Mouse (Mus musculus): Measurements from ENCODE around the gene Kctd20. TPM values are rescaled to one million over a fixed set of nuclear protein-coding genes. Genes with fewer than 3 reads are reported as not detected.
A peak's percentile ranks its signal among the peaks of the same experiment; 100 is the strongest.

The Kctd20 gene
- polyA plus RNA-seq, 1 experiment: 77.5 TPM

DNA sequence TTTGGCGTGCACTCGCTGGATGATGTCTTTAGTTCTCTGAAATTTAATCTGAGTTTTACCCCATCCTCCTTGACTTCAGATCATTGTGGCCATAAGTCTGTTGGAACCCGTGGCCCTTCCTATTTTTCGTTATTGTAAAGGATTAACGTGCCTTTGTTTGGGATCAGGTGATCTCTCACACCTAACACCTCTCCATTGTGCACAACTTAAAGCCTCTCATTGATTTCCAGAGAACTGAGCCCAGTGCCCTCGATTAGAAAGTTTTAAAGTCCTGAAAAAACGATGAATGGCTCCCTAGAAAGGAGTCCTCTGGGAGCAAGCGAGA is 56.5 kb downstream of the Kctd20 start:
- Histone ChIP-seq H3K4me1 (ENCODE audit: control insufficient read depth, insufficient read depth, low read length) (peaks cover 6% of the 10 kb centered on the region; the same call in 1 of the 2 replicates), H3K4me3 (ENCODE audit: insufficient read depth, low read length) (peak overlapping the region; percentile 25), H3K27ac (ENCODE audit: insufficient read depth, low read length) (peak overlapping the region; percentile 73)
- TF ChIP-seq POLR2A (IDR thresholded peaks at IDR 0.05; ENCODE audit: low read depth, low read length) (no peak), CTCF (IDR thresholded peaks at IDR 0.05; ENCODE audit: borderline replicate concordance, insufficient read depth, low read length) (no peak)

DNA sequence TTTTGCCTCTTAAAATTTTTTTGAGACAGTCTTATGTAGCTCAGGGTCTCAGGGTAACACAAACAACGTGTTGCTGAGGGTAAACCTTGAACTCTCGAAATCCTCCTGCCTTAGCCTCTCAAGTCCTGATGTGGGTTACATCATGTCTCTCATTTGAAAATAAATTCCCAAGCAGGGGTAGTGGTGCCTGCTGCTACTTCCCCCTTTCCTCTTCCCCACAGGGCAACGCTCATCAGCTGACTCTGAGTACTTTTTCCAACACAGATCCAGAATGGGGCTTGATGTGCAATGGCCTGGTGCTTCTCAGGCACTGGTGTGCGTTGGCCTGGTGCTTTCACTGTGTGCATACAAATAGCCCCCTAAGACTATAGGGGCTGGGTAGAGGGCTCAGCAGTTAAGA is 57.4 kb downstream of the Kctd20 start:
- TF ChIP-seq POLR2A (IDR thresholded peaks at IDR 0.05; ENCODE audit: low read depth, low read length) (no peak), CTCF (IDR thresholded peaks at IDR 0.05; ENCODE audit: borderline replicate concordance, insufficient read depth, low read length) (no peak)
- Histone ChIP-seq H3K4me3 (ENCODE audit: insufficient read depth, low read length) (no peak overlapping the region), H3K4me1 (ENCODE audit: control insufficient read depth, insufficient read depth, low read length) (peaks cover 4% of the 10 kb centered on the region; the same call in 1 of the 2 replicates), H3K27ac (ENCODE audit: insufficient read depth, low read length) (no peak overlapping the region)

DNA sequence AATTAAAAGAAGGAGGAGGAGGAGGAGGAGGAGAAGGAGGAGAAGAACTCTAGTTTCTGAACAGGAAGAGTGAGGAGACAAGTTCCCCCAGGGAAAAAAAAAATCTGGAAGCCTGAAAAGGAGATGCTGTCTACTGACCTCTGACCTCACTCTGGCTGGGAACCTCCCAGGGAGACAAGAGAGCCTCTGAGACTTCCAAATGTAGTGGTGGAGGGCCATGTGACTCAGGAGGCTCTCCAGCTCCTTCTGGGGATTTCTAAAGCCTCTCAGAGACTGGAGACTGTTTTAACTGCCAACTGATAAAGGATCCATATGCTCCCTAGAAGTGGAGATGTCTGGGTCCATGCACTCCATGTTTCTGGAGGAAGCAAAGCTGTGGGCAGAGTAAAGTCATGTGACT is 62.5 kb downstream of the Kctd20 start:
- TF ChIP-seq CTCF (IDR thresholded peaks at IDR 0.05; ENCODE audit: borderline replicate concordance, insufficient read depth, low read length) (no peak), POLR2A (IDR thresholded peaks at IDR 0.05; ENCODE audit: low read depth, low read length) (no peak)
- no peak overlapping the region for H3K4me3 ChIP-seq (ENCODE audit: insufficient read depth, low read length)
- H3K27ac ChIP-seq (ENCODE audit: insufficient read depth, low read length): 0 out of 2 replicates have a peak overlapping the region, but pooled peaks have one; percentile 31
- H3K4me1 ChIP-seq (ENCODE audit: control insufficient read depth, insufficient read depth, low read length): peaks cover 4% of the 10 kb centered on the region; the same call in 1 of the 2 replicates

DNA sequence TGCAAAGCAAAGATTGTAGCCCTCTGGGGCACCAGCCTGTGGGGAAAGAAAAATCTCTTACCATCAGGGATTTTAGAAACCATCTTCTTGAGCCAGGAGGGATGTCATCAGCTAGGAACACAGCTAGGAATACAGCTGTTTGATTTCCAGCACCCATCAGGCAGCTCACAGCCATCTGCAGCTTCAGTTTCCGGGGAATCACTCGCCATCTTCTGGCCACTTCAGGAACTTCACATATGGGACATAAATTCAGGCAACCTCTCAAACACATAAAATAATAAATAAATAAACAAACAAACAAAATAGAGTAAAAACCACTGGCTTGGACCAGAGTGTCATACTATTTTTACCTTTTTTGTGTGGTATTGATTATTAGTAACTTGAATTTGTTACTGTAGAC is 63.9 kb downstream of the Kctd20 start:
- Histone ChIP-seq H3K27ac (ENCODE audit: insufficient read depth, low read length) (no peak overlapping the region), H3K4me3 (ENCODE audit: insufficient read depth, low read length) (no peak overlapping the region), H3K4me1 (ENCODE audit: control insufficient read depth, insufficient read depth, low read length) (peaks cover 4% of the 10 kb centered on the region; the same call in 1 of the 2 replicates)
- no peak for TF ChIP-seq CTCF (IDR thresholded peaks at IDR 0.05; ENCODE audit: borderline replicate concordance, insufficient read depth, low read length)
- no peak for TF ChIP-seq POLR2A (IDR thresholded peaks at IDR 0.05; ENCODE audit: low read depth, low read length)

DNA sequence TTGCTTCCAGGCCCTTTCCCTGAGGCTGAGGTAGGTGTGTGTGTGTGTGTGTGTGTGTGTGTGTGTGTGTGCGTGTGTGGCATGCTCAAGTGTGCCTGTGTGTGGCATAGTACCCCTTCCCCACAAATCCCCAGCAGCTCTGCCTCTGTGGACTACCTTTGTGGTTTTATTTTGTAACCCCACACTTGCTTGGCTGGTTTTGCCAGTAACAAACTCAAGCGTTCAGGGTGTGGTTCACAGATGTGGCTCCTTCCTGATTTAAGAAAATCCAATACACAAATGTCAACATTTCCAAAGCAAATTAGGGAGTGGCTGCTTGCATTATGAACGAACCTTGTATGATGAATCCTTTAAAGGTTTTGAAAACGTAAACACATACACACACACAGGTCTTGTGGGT is 65.0 kb downstream of the Kctd20 start:
- Histone ChIP-seq H3K4me1 (ENCODE audit: control insufficient read depth, insufficient read depth, low read length) (peaks cover 4% of the 10 kb centered on the region; the same call in 1 of the 2 replicates), H3K27ac (ENCODE audit: insufficient read depth, low read length) (no peak overlapping the region), H3K4me3 (ENCODE audit: insufficient read depth, low read length) (no peak overlapping the region)
- TF ChIP-seq CTCF (IDR thresholded peaks at IDR 0.05; ENCODE audit: borderline replicate concordance, insufficient read depth, low read length) (no peak), POLR2A (IDR thresholded peaks at IDR 0.05; ENCODE audit: low read depth, low read length) (no peak)

DNA sequence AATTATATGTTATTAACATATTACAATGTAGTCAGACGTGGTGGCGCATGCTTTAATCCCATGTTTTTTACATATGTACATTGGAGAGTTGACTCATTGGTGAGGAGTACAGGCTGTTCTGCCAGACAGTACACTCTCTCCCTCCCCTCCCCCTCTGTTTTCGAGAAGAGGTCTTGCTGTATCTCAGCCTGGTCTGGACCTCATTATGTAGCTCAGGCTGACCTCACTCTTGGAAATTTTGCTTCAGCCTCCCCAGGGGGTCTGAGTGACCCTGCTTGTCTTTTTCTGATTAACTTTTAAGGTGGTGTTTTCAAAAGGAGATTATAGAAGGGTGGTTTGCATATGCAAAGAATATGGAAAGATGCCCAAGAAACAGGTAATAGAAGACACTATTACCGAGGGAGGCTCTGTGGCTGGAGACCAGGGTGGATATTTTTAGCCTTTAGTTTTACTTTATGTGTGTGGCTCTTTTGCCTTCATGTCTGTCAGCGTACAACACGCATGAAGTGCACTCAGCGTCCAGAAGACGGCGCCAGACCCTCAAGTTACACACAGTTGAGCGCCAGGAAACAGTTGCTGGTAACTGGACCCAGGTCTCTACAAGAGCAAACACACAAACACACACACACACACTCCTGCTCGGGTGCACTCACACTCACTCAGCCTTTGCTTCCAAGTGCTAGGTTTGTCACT is 66.7 kb downstream of the Kctd20 start:
- no peak for TF ChIP-seq POLR2A (IDR thresholded peaks at IDR 0.05; ENCODE audit: low read depth, low read length)
- peak; percentile 72; the same call in 1 of the 2 replicates for TF ChIP-seq CTCF (IDR thresholded peaks at IDR 0.05; ENCODE audit: borderline replicate concordance, insufficient read depth, low read length)
- no peak overlapping the region for H3K27ac ChIP-seq (ENCODE audit: insufficient read depth, low read length)
- peaks cover 4% of the 10 kb centered on the region; the same call in 1 of the 2 replicates for H3K4me1 ChIP-seq (ENCODE audit: control insufficient read depth, insufficient read depth, low read length)
- H3K4me3 ChIP-seq (ENCODE audit: insufficient read depth, low read length): no peak overlapping the region

Other genes starting within 250 kb of the Kctd20 start
- gene AC170998.1, start 225.9 kb upstream of the Kctd20 start, polyA plus RNA-seq (2011; ENCODE audit: insufficient read length, low read depth, missing spikeins): 2.3 and 4.6 TPM in 2 replicates
- gene Mapk13, start 182.7 kb upstream of the Kctd20 start, polyA plus RNA-seq (2011; ENCODE audit: insufficient read length, low read depth, missing spikeins): 12.4 and 24.2 TPM in 2 replicates
- 41.9 and 43.7 TPM in 2 replicates for gene Brpf3, start 150.9 kb upstream of the Kctd20 start, polyA plus RNA-seq (2011; ENCODE audit: insufficient read length, low read depth, missing spikeins)
- gene Pnpla1, start 93.5 kb upstream of the Kctd20 start, polyA plus RNA-seq (2011; ENCODE audit: insufficient read length, low read depth, missing spikeins): not detected in 2 replicates
- gene 4930539E08Rik, start 36.6 kb upstream of the Kctd20 start, polyA plus RNA-seq (2011; ENCODE audit: insufficient read length, low read depth, missing spikeins): not detected in 2 replicates
- not detected in 2 replicates for gene Pxt1, start 8.1 kb upstream of the Kctd20 start, polyA plus RNA-seq (2011; ENCODE audit: insufficient read length, low read depth, missing spikeins)
- gene Stk38, start 56.0 kb downstream of the Kctd20 start, polyA plus RNA-seq (2011; ENCODE audit: insufficient read length, low read depth, missing spikeins): 89.4 and 102 TPM in 2 replicates
- gene Srsf3, start 80.7 kb downstream of the Kctd20 start, polyA plus RNA-seq (2011; ENCODE audit: insufficient read length, low read depth, missing spikeins): 253 and 262 TPM in 2 replicates
- 453 and 677 TPM in 2 replicates for gene Cdkn1a, start 139.0 kb downstream of the Kctd20 start, polyA plus RNA-seq (2011; ENCODE audit: insufficient read length, low read depth, missing spikeins)
- gene Rab44, start 162.2 kb downstream of the Kctd20 start, polyA plus RNA-seq (2011; ENCODE audit: insufficient read length, low read depth, missing spikeins): not detected in 2 replicates